Mouse (Mus musculus): ENCODE data around the gene Zswim5.

Gene Zswim5

DNA sequence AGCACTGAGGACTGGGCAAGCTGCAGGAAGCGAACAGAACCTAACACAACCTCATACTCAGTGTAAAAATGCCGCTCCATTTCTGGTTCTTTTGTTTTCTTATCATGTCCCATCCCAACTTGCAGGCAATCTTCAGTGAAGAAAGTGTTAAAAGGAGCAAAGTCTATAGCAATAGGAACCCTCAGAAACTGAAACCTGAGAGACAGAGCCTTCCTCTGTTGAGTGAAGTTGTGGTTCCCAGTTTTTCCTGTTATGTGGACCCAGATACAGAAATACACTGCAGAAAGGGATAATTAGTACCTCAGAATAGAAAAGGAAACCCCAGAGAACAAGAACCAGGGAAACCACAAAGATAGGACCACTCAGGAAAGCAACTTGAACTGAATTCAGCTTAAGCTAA, 36.1 kb downstream of the Zswim5 start:
- no peak for DNase-seq (ENCODE audit: extremely low read depth, low read depth)

DNA sequence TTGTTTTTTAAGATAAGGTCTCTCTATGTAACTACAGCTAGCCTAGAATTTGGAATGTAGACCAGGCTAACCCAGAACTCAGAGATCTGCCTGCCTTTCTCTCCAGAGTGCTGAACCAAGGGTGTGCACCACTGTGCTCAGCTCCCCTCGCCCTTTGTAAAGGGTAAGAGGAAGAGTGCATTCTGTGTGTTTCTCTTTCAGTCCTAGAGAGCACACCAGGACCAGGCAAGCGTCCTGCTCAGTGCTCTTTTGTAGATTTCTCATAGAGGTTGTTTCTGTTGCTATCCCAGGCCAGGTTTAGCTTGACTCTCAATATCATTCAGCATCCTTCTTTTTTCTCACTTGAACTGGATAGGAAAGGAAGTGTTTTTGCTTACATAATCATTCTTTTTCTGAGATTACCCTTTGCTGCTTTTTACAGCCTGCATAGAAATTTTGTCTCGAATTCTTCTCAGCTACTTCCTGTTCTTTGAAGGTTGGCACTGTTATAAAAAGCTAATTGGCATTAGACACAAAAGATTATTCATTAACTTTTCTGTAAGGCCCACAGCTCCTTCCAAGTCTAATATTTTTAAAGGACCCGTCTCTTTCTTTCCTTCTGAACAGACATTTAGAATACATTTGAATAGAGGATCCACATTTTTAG, 51.0 kb downstream of the Zswim5 start:
- no peak for DNase-seq (ENCODE audit: extremely low read depth, low read depth)

DNA sequence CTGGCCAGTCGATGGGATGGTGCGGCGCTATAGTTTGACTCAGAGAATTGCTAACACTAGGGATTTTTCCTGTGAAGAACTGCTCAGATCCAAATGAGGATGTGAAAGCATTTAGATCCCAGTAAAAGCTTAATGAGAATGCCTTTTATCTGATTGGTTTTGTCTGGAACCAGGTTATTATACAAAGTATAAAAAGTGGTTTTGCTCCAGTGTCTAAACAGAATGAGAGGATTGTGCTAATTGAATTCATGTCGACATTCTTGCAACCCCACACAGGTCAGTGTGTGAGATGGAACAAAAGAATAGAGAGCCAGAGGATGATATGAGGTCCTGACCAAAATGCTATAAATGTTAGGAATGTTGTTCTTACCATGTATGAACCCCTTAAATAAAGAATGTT, 62.4 kb downstream of the Zswim5 start:
- DNase-seq (ENCODE audit: extremely low read depth, low read depth): no peak

DNA sequence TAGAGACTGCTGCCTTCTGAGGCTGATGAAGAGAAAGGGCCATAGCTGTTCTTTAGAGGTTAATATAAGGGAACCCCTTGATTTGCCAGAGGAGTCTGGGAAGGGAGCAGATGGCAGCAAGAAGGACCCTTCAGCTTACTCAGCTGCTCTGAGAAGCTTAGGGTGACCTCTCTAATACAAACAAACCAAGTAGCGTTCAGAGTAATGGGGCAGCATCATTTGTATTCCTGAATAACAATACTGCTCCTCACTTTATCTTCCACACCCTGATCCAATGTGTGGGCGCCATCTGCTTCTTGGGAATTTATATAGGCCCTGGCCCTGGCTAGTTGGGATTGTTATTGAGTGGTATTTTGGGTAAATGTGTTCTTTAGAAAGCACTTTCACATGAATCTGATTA, 65.5 kb downstream of the Zswim5 start:
- DNase-seq (ENCODE audit: extremely low read depth, low read depth): no peak

DNA sequence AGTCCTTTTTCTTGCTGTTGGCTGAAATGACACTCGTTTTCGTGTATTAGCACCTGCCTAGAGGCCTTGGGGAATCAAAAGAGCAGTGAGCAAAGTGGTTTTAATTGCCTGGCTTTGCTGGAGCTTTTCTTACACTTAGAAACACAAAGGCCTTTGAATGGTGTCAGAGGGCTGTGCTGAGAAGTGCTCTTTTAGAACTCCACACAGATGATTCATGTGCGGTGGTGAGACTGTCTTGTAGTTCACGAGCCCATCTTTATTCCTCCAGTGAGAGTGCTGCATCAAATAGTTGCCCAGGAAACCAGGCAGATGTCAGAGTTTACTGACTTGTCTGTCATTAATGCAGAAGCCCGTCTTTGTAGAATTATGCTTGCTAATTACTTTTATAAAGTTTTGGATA, 66.9 kb downstream of the Zswim5 start:
- no peak for DNase-seq (ENCODE audit: extremely low read depth, low read depth)

DNA sequence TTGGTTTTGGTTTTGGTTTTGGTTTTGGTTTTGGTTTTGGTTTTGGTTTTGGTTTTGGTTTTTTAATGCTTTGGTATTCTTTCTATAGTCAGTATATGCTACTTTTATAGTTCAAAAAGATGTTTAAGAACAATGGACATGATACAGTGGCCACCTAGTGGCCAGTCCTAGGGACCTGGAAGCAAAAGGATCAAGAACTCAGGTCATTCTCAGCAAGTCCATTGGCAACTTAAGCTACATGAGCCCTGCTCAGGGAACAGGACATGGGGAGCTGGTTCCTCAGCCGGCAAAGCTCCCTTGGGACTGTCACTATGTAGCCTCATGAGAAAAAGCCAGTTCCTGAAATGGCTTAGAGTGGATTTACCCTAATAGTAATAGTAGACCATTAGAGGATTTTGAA, 74.5 kb downstream of the Zswim5 start:
- no peak for DNase-seq (ENCODE audit: extremely low read depth, low read depth)

DNA sequence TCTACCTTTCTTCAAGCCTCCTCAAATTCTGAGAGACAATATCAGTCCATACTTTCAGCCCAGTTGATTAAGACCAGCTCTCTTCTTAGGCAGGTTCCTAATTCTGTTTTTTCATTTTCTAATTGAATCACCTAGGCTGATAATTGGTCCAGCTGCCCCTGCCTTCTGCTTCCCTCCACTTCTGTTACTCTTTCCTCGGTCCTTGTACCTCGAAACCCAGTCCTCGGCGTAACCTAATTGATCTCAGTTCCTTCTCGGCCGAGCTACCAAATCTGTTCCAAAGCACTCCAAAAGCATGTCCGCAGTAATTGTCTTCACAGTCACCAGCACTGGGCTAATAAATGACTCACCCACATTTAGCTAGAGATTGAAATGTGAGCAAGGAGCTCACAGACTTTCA, 77.8 kb downstream of the Zswim5 start:
- no peak for DNase-seq (ENCODE audit: extremely low read depth, low read depth)

DNA sequence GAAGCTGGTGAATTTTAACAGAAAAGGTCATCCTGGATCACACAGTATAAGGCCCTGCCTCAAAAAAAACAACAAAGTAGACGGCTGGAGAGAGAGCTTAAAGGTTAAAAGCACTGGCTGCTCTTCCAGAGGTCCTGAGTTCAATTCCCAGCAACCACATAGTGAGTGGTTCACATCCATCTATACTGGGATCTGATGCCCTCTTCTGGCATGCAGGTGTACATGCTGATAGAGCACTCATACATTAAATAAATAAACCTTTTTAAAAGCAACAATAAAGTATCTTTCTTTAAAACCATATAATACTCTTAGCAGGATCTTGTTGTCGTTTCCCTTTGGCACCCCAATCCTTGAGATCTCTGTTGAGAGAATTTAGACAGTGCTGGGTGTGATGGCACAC, 99.3 kb downstream of the Zswim5 start:
- DNase-seq (ENCODE audit: extremely low read depth, low read depth): no peak

DNA sequence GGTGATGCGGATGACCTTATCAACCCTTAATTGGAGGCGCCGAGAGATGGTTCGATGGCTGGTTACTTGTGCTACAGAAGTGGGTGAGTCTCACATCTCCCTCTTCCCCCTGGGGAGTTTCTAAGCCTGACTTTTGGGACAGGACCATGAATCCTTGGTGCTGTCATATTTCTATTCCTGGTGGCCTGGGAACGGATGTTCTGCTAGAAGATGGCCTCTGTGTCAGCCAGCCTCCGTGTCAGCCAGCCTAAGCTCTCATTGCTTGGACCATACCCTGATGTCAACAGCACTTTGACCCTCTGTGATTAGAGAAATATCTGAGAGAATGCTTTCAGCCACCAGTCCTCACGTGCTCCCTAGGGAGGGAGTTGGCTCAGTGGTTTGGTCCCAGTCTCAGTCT, 108.5 kb downstream of the Zswim5 start:
- DNase-seq (ENCODE audit: extremely low read depth, low read depth): no peak

DNA sequence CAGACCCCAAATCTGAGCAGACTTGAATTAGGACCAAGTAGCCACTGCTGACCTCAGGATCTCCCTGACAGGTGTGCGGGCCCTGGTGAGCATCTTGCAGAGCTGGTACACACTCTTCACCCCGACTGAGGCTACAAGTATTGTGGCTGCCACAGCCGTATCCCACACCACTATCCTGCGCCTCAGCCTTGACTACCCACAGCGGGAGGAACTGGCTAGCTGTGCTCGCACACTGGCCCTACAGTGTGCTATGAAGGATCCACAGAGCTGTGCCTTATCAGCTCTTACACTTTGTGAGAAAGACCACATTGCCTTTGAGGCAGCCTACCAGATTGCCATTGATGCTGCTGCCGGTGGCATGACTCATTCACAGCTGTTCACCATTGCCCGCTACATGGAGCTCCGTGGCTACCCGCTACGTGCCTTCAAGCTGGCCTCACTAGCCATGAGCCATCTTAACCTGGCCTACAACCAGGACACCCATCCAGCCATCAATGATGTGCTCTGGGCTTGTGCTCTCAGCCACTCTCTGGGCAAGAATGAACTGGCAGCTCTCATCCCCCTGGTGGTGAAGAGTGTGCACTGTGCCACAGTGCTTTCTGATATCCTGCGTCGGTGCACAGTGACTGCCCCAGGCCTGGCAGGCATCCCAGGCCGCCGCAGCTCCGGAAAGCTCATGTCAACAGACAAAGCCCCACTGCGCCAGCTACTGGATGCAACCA, 109.4 kb downstream of the Zswim5 start:
- peak; percentile 71 for DNase-seq (ENCODE audit: extremely low read depth, low read depth)

DNA sequence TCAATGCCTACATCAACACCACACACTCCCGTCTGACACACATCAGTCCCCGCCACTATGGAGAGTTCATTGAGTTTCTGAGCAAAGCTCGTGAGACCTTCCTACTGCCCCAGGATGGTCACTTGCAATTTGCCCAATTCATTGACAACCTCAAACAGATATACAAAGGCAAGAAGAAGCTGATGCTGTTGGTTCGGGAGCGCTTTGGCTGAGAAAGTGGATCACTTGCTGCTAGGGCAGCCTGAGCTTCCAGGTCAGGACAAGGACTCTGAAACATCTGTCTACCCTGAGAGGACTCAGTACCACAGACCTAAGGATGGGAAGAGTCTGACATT, 109.9 kb downstream of the Zswim5 start:
- no peak for DNase-seq (ENCODE audit: extremely low read depth, low read depth)

DNA sequence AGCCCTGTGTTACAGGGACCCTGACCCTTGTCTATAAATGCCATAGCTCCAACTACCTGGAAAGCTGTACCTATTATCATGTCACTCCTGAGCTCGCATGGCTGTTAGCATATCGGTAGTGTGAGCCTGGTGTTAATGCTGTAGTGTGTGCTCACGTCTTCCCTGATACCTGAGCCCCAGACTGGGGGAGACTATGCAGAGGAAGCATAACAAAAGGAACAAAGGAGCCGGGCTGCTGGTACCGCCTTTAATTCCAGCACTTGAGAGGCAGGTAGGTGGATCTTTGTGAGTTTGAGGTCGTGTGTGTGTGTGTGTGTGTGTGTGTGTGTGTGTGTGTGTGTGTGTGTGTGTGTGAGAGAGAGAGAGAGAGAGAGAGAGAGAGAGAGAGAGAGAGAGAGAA, 112.6 kb downstream of the Zswim5 start:
- no peak for DNase-seq (ENCODE audit: extremely low read depth, low read depth)

DNA sequence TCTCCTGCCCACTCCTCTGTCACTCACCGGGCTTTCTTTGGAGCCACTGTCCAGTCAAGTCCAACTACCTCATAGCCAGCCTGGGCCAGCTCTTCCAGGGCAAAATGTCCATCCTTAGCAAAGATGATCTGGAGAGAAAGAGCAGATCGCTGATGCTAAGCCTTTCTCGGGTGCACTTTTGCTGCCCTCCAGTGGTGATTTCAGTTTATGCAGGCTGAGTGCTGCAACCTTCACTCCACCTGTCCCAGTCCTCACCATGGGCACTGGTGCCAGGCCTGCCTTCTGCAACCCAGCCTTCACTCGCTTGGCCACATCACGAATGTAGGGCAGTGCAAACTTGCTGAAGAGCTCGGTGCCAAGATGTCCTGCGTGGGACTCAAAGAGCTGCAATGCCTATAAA, 114.2 kb downstream of the Zswim5 start:
- peak; percentile 41 for DNase-seq (ENCODE audit: extremely low read depth, low read depth)

DNA sequence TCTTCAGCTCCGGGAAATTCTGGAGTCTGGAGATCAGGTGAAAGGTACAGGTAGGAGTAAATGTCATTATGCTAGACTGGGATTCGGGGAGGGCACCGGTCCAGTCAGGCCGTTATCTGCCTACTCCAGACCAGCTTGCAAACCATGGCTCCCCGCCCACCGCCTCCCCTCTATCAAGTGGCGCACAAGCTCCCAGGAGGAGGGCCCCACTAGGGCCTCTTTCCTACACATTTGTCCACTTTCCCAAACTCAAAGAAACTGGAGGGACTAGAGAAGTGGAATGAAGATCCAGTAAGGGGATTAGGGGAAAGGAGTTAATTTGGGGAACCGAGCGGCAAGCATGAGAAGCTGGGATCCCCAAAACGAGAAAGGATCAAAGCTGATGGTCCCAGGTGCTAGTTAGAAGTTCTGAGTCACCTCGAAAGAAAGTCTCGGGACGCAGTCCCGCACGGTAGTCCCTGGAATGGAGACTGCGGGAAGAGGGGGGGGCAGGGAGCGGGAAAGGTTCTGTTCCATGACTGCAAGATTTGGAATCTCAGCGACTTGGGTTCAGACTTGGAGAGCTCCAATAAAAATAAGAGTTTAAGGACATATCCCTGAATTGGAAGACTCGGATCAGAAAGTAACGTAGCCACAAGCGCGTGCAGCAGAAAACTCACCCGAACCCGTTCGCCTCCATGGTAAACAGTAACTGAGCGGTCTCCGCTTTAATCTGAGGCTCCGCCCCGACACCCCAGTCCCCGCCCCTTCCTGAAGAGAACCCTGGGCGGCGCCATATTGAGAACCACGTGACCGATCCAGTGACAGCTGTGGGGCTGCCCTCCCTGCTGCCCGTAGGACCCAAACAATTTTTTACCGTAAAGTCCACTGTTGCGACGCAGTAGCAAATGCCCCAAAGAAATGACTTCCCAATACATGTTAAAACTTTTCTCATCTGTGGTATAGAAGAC, 116.8 kb downstream of the Zswim5 start, which contains the start of gene Urod:
Urod (minus strand) TSS at position 742 of the 950 bp plus-strand sequence.
- peak; percentile 86 for DNase-seq (ENCODE audit: extremely low read depth, low read depth)

DNA sequence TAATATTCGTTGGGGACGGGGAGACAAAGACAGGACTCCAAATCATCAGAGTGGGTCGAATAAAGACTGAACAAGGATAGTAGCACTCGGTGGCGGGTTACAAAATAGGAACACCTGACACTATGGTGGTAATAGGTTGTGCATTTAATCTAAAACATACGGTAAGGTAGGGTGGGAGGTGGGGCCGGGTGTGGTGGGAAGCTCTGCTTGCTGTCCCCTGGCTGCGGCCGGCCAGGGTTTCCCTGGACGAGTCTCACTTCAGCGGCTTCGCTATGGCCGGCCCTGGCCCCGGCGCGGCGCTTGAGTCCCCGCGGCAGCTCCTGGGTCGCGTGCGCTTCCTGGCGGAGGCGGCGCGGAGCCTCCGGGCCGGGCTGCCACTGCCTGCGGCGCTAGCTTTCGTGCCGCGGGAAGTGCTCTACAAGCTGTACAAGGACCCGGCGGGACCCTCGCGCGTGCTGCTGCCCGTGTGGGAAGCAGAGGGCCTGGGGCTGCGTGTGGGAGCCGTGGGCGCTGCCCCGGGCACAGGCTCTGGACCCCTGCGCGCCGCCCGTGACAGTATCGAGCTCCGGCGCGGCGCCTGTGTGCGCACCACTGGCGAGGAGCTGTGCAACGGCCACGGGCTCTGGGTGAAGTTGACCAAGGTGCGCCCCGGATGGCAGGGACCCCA, 118.1 kb downstream of the Zswim5 start, which contains the start of gene Hectd3:
Hectd3 (plus strand) TSS at position 187 of the 667 bp plus-strand sequence.
- peak; percentile 57 for DNase-seq (ENCODE audit: extremely low read depth, low read depth)

DNA sequence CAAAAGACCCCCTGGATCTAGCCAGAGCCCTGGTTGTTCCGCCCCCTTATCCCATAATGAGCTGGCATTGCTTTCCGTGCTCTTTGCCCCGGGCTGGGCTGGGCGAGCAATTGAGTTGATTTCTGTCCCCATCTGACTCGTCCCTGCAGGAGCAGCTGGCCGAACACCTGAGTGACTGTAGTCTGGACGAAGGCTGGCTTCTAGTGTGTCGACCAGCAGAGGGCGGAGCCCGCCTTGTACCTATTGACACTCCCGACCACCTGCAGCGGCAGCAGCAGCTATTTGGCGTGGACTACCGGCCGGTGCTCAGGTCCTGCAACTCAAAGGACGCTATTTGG, 118.6 kb downstream of the Zswim5 start:
- DNase-seq (ENCODE audit: extremely low read depth, low read depth): no peak

DNA sequence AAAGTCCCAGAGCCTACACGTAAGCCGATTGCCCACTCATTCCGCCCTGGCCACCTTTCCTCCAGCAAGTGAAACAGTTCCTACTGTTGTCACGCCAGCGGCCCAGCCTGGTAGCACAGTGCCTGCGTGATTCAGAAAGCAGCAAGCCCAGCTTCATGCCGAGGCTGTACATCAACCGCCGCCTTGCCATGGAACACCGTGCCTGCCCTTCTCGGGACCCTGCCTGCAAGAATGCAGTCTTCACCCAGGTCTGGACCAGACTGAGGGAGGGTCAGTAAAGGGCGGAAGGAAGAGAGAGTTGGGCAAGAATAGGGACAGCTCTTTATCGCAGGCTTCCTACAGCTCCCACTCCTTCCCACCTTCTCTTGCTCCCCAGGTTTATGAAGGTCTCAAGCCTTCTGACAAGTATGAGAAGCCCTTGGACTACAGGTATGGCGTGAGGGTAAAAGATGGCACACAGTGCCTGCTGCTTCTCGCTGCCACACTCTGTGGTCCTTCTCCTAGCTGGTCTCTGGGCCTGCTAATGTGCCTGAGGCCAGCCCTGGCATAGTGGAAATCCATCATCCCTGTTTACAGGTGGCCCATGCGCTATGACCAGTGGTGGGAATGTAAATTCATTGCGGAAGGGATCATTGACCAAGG, 122.5 kb downstream of the Zswim5 start:
- no peak for DNase-seq (ENCODE audit: extremely low read depth, low read depth)

DNA sequence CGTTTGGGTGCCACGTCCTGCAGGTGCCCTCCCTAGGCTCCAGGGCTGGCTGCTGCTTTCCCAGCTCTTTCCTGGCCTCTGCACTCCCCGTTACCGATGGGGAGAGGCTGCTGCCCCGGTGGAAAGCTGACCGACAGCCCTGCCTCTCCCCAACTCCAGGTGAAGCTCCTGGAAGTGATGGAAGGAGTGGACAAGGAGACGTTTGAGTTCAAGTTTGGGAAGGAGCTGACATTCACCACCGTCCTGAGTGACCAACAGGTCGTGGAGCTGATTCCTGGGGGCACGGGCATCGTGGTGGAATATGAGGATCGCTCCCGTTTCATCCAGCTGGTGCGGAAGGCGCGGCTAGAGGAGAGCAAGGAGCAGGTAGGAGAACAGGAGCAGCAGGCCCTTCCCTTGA, 124.8 kb downstream of the Zswim5 start:
- no peak for DNase-seq (ENCODE audit: extremely low read depth, low read depth)

DNA sequence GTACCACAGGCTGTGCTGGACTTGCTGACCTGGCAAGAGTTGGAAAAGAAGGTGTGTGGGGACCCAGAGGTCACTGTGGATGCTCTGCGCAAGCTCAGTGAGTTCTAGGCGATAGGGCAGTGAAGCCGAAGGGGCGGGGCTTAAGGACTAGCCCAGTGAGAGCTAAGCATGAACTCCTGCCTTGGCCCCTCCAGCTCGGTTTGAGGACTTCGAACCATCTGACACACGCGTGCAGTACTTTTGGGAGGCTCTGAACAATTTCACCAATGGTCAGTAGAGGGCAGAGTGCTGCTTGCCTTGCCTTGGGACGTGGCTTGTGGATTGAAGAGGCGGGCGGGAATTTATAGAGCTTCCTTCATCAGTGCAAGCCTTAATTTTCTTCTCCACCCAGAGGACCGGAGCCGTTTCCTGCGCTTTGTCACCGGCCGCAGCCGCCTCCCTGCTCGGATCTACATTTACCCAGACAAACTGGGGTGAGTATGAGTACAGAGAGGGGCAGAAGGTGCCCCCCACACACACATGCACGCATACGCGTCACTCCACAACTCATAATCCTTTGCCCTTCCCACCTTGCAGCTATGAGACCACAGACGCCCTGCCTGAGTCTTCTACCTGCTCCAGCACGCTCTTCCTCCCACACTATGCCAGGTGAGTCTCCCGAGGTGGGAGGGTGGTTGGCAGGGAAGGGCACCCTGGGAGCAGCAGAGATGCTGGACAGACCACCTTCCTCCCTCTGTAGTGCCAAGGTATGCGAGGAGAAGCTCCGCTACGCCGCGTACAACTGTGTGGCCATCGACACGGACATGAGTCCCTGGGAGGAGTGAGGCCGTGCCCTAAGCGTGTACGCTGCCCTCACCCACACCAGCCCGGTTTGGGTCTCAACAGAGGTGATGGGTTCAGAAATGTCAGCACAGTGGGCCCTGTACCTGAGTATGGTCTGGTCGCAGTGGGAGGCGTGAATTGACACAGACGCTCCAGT, 125.7 kb downstream of the Zswim5 start:
- DNase-seq (ENCODE audit: extremely low read depth, low read depth): no peak

DNA sequence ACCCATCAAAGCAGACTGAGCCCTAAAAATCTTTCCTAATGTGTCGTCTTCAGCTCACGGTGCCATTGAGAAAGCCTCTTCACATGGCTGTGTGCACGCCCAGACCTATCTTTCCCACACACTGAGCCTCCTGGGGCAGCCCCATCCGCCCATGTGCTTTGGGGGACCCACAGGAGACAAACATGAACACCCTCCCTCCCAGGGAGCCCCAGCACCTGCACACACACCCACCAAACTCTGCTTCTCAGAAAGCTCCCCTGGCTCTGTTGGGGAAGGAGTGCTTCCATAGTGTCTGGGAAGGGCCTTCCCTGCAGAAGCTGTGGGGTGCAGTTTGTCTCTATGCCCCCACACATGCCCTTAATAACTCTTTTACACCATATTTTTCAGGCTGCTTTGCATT, 127.5 kb downstream of the Zswim5 start:
- no peak for DNase-seq (ENCODE audit: extremely low read depth, low read depth)

Measured in MEL-GATA-1-ER (cell line).